Mouse (Mus musculus): ENCODE data around the gene Reep3. TPM values are rescaled to one million over a fixed set of nuclear protein-coding genes. Genes with fewer than 3 reads are reported as not detected.

Reep3 gene
- polyA plus RNA-seq, 1 experiment from 2014 or later = 29.3 TPM

- no peak for ATAC-seq (replicated peaks; ENCODE audit: insufficient number of reproducible peaks, low FRiP score, low TSS enrichment, low read depth)
- Histone ChIP-seq H3K4me2 (ENCODE audit: low read depth, low read length) (no peak overlapping the region), H3K27me3 (ENCODE audit: control insufficient read depth, insufficient read depth, low read length) (no peaks in the 10 kb centered on the region), H3K27ac (replicated peaks; ENCODE audit: low read depth, low read length) (no peak overlapping the region), H3K9me3 (replicated peaks; ENCODE audit: control insufficient read depth, low read length) (no peaks in the 10 kb centered on the region), H3K36me3 (replicated peaks; ENCODE audit: control insufficient read depth, insufficient read depth, low read depth, low read length) (no peaks in the 10 kb centered on the region), H3K4me1 (ENCODE audit: control insufficient read depth, insufficient read depth, low read length) (no peaks in the 10 kb centered on the region), H3K4me3 (ENCODE audit: low read depth, low read length) (no peak overlapping the region), H3K9ac (replicated peaks; ENCODE audit: low read length) (no peak overlapping the region)
- WGBS = 77% methylated on average over 7 of the region's 7 CpGs
- DNase-seq (ENCODE audit: low spot score) = no peak
These were observed 53.5 kb downstream of the Reep3 start for GRCm38 (mm10) chr10:67043236-67043635.

DNA sequence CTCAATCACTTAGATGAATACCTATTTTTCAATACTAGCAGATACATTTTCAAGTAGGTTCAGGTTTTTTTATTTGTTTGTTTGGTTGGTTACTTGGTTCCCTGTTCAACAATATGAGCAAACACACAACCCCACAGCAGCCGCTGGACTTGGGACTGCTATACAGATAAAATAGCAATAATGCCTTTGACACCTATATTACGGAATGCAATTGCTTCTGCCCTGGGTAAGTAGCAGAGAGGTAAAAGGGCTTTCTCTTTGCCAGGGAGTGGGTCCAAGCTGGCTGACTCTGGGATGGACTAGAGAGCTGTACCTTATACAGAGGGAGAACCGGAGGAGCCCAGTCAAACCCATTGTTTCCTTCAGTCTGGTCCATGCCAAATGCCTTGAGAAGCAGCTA lies 56.3 kb downstream of the Reep3 start:
- Histone ChIP-seq H3K9ac (replicated peaks; ENCODE audit: low read length) (no peak overlapping the region), H3K9me3 (replicated peaks; ENCODE audit: control insufficient read depth, low read length) (no peaks in the 10 kb centered on the region), H3K4me1 (ENCODE audit: control insufficient read depth, insufficient read depth, low read length) (no peaks in the 10 kb centered on the region), H3K36me3 (replicated peaks; ENCODE audit: control insufficient read depth, insufficient read depth, low read depth, low read length) (no peaks in the 10 kb centered on the region), H3K27ac (replicated peaks; ENCODE audit: low read depth, low read length) (no peak overlapping the region), H3K4me2 (ENCODE audit: low read depth, low read length) (no peak overlapping the region), H3K4me3 (ENCODE audit: low read depth, low read length) (no peak overlapping the region), H3K27me3 (ENCODE audit: control insufficient read depth, insufficient read depth, low read length) (no peaks in the 10 kb centered on the region)
- WGBS = 93% methylated on average over 3 of the region's 3 CpGs
- no peak for DNase-seq (ENCODE audit: low spot score)
- no peak for ATAC-seq (replicated peaks; ENCODE audit: insufficient number of reproducible peaks, low FRiP score, low TSS enrichment, low read depth)

DNA sequence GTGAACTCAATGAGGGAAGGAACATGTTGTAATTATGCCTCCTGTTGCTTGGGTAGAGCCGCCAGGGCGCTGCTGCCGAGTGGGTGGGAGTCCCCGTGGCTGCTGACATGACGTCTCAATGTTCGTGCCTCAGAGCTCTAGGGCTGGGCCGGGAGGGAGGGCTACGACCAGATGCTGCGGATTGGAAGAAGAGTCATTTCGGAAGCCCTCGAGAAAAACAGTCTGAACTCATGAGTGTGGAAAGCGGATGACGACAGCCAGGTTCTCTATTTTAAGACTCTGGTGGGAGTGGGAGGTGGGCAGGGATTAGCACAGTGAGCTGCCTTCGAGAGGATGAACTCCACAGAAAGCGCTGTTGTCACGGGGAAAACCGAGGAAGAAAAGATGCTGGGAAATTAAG lies 57.7 kb downstream of the Reep3 start:
- Histone ChIP-seq H3K4me3 (ENCODE audit: low read depth, low read length) (no peak overlapping the region), H3K27me3 (ENCODE audit: control insufficient read depth, insufficient read depth, low read length) (no peaks in the 10 kb centered on the region), H3K4me2 (ENCODE audit: low read depth, low read length) (no peak overlapping the region), H3K36me3 (replicated peaks; ENCODE audit: control insufficient read depth, insufficient read depth, low read depth, low read length) (no peaks in the 10 kb centered on the region), H3K9me3 (replicated peaks; ENCODE audit: control insufficient read depth, low read length) (no peaks in the 10 kb centered on the region), H3K9ac (replicated peaks; ENCODE audit: low read length) (no peak overlapping the region), H3K4me1 (ENCODE audit: control insufficient read depth, insufficient read depth, low read length) (no peaks in the 10 kb centered on the region), H3K27ac (replicated peaks; ENCODE audit: low read depth, low read length) (no peak overlapping the region)
- ATAC-seq (replicated peaks; ENCODE audit: insufficient number of reproducible peaks, low FRiP score, low TSS enrichment, low read depth) = 0 out of 2 replicates have a peak, but pooled peaks have one; percentile 52
- DNase-seq (ENCODE audit: low spot score) = no peak
- WGBS = 80% methylated on average over 17 of the region's 17 CpGs

- H3K4me1 ChIP-seq (ENCODE audit: control insufficient read depth, insufficient read depth, low read length) = no peaks in the 10 kb centered on the region
- ATAC-seq (replicated peaks; ENCODE audit: insufficient number of reproducible peaks, low FRiP score, low TSS enrichment, low read depth) (no peak), DNase-seq (ENCODE audit: low spot score) (no peak)
- H3K4me2 ChIP-seq (ENCODE audit: low read depth, low read length) = no peak overlapping the region
- H3K27ac ChIP-seq (replicated peaks; ENCODE audit: low read depth, low read length) = no peak overlapping the region
- no peak overlapping the region for H3K9ac ChIP-seq (replicated peaks; ENCODE audit: low read length)
- H3K27me3 ChIP-seq (ENCODE audit: control insufficient read depth, insufficient read depth, low read length) = no peaks in the 10 kb centered on the region
- H3K4me3 ChIP-seq (ENCODE audit: low read depth, low read length) = no peak overlapping the region
- 87% methylated on average over 10 of the region's 10 CpGs for WGBS
- no peaks in the 10 kb centered on the region for H3K9me3 ChIP-seq (replicated peaks; ENCODE audit: control insufficient read depth, low read length)
- H3K36me3 ChIP-seq (replicated peaks; ENCODE audit: control insufficient read depth, insufficient read depth, low read depth, low read length) = no peaks in the 10 kb centered on the region
These were observed 60.2 kb downstream of the Reep3 start for GRCm38 (mm10) chr10:67036542-67036941.

DNA sequence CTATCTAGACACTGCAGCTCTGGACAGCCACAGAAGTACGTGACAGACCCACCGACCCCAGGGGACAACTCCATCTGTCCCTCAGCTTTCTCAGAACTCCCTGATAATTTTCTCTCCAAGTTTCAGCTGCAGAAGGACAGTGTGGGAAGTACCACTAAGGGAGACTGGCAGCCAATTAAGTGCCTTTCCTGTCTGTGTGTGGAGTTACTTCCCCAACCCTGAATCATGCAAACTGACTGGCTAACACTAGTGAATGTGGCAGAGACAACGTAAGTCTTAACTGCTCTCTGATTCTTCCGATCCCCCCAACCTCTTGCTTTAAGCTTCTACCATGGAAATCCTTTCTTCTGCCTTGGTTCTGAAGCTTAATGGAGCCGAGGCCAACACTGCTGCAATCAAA lies 60.6 kb downstream of the Reep3 start:
- ATAC-seq (replicated peaks; ENCODE audit: insufficient number of reproducible peaks, low FRiP score, low TSS enrichment, low read depth) = no peak
- Histone ChIP-seq H3K36me3 (replicated peaks; ENCODE audit: control insufficient read depth, insufficient read depth, low read depth, low read length) (no peaks in the 10 kb centered on the region), H3K4me1 (ENCODE audit: control insufficient read depth, insufficient read depth, low read length) (no peaks in the 10 kb centered on the region), H3K4me3 (ENCODE audit: low read depth, low read length) (no peak overlapping the region), H3K27me3 (ENCODE audit: control insufficient read depth, insufficient read depth, low read length) (no peaks in the 10 kb centered on the region), H3K9me3 (replicated peaks; ENCODE audit: control insufficient read depth, low read length) (no peaks in the 10 kb centered on the region), H3K4me2 (ENCODE audit: low read depth, low read length) (no peak overlapping the region), H3K27ac (replicated peaks; ENCODE audit: low read depth, low read length) (no peak overlapping the region), H3K9ac (replicated peaks; ENCODE audit: low read length) (no peak overlapping the region)
- WGBS = 81% methylated on average over 5 of the region's 5 CpGs
- DNase-seq (ENCODE audit: low spot score) = no peak

DNA sequence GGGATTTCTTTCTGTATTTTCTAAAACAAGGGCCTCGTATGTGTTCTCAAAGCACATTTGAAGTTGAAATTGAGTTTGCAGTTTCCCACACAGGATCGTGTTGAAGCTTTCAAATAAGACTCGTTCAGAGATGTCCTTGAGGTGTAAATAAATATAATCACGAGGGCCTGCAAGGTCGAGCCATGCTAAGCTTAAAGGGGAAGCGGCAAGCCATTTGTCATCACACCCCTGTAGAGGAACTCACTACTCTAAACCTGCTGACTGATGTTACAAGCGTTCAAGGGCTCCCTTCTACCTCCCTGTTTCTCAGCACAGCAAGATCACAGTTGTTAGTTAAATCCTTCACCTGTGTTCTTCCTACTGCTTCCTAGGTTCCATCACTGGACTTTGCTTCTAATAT lies 65.6 kb downstream of the Reep3 start:
- no peak for ATAC-seq (replicated peaks; ENCODE audit: insufficient number of reproducible peaks, low FRiP score, low TSS enrichment, low read depth)
- 72% methylated on average over 7 of the region's 7 CpGs for WGBS
- no peak overlapping the region for H3K4me3 ChIP-seq (ENCODE audit: low read depth, low read length)
- no peak overlapping the region for H3K27ac ChIP-seq (replicated peaks; ENCODE audit: low read depth, low read length)
- H3K9ac ChIP-seq (replicated peaks; ENCODE audit: low read length) = no peak overlapping the region
- H3K27me3 ChIP-seq (ENCODE audit: control insufficient read depth, insufficient read depth, low read length) = no peaks in the 10 kb centered on the region
- no peaks in the 10 kb centered on the region for H3K36me3 ChIP-seq (replicated peaks; ENCODE audit: control insufficient read depth, insufficient read depth, low read depth, low read length)
- no peaks in the 10 kb centered on the region for H3K9me3 ChIP-seq (replicated peaks; ENCODE audit: control insufficient read depth, low read length)
- no peaks in the 10 kb centered on the region for H3K4me1 ChIP-seq (ENCODE audit: control insufficient read depth, insufficient read depth, low read length)
- no peak overlapping the region for H3K4me2 ChIP-seq (ENCODE audit: low read depth, low read length)
- no peak for DNase-seq (ENCODE audit: low spot score)

GRCm38 (mm10) chr10:67029297-67029696 lies 67.4 kb downstream of the Reep3 start:
- ATAC-seq (replicated peaks; ENCODE audit: insufficient number of reproducible peaks, low FRiP score, low TSS enrichment, low read depth) (no peak), DNase-seq (ENCODE audit: low spot score) (no peak)
- Histone ChIP-seq H3K4me1 (ENCODE audit: control insufficient read depth, insufficient read depth, low read length) (no peaks in the 10 kb centered on the region), H3K9ac (replicated peaks; ENCODE audit: low read length) (no peak overlapping the region), H3K4me2 (ENCODE audit: low read depth, low read length) (no peak overlapping the region), H3K27ac (replicated peaks; ENCODE audit: low read depth, low read length) (no peak overlapping the region), H3K4me3 (ENCODE audit: low read depth, low read length) (no peak overlapping the region), H3K27me3 (ENCODE audit: control insufficient read depth, insufficient read depth, low read length) (no peaks in the 10 kb centered on the region), H3K9me3 (replicated peaks; ENCODE audit: control insufficient read depth, low read length) (no peaks in the 10 kb centered on the region), H3K36me3 (replicated peaks; ENCODE audit: control insufficient read depth, insufficient read depth, low read depth, low read length) (no peaks in the 10 kb centered on the region)
- WGBS = 82% methylated on average over 12 of the region's 12 CpGs

DNA sequence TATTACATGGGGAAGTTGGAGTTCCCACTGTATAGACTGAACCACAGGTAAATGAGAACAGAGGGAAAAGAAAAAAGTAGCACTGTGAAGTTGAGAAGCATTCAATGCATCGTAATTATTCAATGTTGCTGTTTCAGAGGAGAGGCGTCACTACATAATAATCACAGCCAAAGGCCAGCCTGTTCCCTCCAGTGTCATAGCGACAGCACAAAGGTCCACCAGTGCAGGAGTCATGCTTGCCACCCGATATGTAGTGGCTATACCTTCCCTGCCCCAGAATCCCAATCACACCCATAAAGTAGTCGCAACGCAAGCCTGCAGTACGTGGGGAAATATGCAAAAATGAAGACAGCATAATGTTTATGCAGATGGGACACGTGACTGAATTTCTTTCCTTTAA lies 70.4 kb downstream of the Reep3 start:
- H3K27ac ChIP-seq (replicated peaks; ENCODE audit: low read depth, low read length) = no peak overlapping the region
- WGBS = 85% methylated on average over 8 of the region's 8 CpGs
- no peak overlapping the region for H3K9ac ChIP-seq (replicated peaks; ENCODE audit: low read length)
- H3K27me3 ChIP-seq (ENCODE audit: control insufficient read depth, insufficient read depth, low read length) = no peaks in the 10 kb centered on the region
- H3K4me1 ChIP-seq (ENCODE audit: control insufficient read depth, insufficient read depth, low read length) = no peaks in the 10 kb centered on the region
- DNase-seq (ENCODE audit: low spot score) (no peak), ATAC-seq (replicated peaks; ENCODE audit: insufficient number of reproducible peaks, low FRiP score, low TSS enrichment, low read depth) (no peak)
- no peaks in the 10 kb centered on the region for H3K9me3 ChIP-seq (replicated peaks; ENCODE audit: control insufficient read depth, low read length)
- no peak overlapping the region for H3K4me2 ChIP-seq (ENCODE audit: low read depth, low read length)
- no peaks in the 10 kb centered on the region for H3K36me3 ChIP-seq (replicated peaks; ENCODE audit: control insufficient read depth, insufficient read depth, low read depth, low read length)
- H3K4me3 ChIP-seq (ENCODE audit: low read depth, low read length) = no peak overlapping the region
